Mouse (Mus musculus): ENCODE data around the gene Ckm. TPM values are rescaled to one million over a fixed set of nuclear protein-coding genes. Genes with fewer than 3 reads are reported as not detected.

Ckm gene
- total RNA-seq, 2 experiments from 2014 or later = 0.27 TPM; not detected in 1

DNA sequence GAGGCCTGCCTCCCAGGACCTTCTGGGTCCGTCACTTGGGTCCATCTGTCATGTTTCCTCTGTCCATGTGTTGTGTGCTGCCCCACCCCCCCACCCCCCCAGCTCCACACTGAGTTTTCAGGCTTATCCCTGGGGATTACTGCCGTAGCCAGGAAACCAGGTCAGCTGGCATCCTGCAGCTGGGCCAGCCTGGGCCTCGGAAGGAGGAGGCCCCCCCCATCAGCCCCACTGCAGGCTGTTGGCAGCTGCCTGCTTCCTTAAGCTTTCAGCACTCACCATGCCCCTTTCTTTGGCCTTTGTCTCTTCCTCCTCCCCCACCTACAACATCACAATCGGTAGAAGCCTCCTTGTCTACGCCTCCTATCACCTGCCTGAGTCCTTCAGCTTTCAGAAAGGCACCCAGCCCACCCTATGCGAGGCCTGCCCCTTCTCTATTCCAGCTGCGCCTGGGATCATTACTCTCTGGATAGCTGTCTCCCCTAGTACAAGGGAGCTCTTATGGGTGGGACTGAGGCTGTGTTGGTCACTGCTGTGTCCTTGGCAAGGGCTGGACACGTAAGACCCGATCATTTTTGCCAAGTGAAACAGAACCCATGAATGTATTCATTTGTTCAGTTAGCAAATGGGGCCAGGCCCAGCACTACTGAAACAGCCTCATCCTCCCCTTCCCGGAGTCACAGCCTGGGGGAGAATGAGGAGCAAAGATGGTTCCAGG, 15.7 kb upstream of the Ckm start:
- peak in 1 of 2 experiments; percentile 41 for DNase-seq

DNA sequence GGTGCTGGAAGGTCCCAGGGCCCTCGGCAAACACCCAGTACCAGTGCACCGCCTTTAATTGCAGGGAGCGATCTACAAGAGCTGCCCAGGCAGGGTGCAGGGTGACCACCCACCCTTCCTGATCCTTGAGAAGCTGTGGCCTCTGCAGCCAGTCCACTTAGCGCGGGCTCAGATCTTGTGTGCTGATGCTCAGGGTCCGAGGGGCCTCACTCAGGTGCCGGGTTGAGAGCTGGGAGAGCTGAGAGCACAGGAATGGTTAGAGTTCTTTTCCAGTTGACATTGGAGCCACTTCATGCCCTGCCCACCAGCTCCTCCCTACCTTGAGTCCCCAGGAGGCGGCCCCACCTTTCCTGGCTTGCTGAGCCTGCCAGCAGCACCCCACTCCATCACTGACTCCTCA, 10.1 kb upstream of the Ckm start:
- no peak for DNase-seq

DNA sequence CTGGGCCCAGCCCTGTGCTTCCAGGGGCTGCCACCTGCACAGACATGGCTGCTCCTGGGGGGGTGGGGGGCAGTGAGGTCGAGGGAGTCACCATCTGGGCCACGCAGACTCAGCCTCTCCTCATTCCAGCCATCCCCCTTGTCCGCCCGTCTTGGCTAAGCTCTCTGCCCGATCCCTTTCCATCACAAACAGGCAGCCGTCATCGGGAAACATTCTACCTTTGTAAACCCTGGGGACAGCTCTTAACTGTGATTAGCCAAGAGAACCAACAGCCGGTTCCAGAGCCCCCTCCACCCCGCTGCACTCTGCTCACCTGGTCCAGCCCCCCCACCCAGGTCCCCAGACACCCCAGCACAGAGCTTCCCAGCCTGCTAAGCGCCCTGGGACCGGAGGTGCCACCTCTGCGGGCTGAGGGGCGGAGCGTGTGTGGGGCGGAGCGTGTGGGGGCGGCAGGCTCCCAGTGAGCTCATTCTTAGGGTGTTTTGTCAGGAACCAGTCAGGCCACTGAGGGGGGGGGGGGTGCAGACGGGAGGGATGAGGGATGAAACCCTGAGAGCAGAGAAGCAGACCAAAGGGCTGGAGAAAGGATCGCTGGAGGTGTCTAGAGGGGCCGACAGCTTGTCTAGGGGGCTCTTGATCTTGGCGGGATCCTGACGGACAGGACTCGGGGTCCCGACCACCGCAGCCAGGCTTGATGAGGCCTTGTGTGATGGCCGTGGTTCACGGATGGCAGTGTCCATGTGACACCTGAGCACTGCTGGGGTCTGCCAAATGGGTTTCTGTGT, 4.9 kb upstream of the Ckm start:
- DNase-seq = no peak

DNA sequence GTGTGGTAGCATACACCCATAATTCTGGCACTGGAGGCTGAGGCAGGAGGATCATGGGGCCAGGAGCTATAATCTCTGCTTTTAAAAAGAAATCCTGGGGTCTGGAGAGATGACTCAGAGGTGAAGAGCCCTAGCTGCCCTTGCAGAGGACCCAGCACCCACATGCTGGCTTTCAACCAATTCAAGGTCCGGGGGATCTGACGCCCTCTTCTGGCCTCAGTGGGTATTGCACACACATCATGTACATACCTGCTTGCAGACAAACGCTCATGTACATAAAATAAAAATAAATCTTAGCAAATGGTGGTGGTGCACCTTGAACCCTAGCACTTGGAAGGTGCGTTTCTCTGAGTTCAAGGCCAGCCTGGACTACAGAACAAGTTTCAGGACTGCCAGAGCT, 3.6 kb upstream of the Ckm start:
- no peak for DNase-seq

DNA sequence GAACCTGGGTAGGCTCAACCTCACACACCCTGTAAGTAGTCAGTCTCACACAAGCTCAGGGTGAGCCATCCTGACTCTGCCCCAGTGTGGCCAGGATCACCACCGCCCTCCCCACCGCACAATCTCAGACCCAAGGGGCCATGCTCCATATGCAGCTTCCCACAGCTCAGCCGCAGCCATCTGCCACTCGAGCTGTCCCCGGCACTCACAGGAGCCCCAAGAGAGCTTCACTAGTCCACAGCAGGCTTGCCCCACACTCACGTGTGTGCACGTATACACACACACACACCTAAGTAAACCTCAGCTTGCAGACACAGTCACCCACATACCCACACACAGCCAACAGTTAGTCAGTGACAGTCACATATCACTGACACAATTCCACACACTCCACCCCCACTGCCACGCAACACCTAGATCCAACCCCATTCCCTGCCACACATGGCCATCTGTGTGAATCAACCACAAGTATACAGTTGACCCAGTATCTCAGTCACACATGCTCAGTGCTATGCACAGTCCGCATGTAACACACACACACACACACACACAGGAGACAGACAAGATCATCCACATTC, 2.0 kb upstream of the Ckm start:
- no peak for DNase-seq

DNA sequence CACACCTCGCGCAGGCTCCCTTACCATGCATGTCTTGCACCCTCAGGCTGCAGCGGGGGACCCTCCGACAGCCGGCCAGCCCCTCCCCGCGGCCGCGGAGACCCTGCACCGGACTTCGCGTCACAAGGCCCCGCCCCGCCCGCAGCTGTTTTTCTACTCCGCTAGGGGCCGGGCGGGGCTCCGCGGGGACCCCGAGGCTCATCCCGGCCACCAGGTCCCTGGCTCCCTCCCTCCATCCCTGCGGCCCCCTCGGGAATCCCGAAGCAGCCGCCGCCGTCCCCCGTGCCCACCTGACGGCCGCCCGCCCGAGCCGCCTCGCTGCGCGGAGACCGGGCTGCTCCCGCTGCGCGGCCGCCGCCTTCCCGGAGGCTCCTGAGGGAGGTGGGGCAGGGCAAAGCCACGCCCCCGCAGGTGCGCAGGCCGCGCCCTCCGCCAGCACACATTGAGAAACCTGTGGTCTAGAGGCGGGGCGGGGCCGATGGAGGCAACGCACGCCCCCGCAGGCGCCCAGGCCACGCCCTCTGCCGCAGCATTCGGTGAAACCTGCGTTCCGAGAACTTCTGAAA, 762 bp upstream of the Ckm start, which contains the start of gene Klc3:
Klc3 (minus strand) TSS at position 374 of the 566 bp plus-strand sequence.
- no peak for DNase-seq

DNA sequence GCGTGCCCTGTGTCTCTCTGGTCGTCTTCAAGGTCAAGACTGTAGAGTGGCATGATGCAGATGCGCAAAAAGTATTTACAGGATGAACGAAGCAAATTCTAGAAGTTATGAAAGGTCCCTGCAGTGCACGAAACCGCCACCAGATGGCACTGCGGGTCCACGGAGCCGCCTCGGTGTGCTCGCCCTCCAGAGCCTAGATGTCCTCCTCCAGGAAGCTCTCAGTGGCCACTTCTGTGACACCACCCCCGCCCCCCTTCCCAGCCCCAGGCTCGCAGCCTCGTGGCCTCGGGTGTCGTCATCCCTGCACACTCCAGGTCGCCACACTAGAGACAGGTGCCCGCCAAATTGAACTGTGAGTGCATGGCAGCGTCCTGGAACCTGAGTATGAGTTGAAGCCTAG, 841 bp downstream of the Ckm start:
- peak; percentile 74 to 80 for DNase-seq

DNA sequence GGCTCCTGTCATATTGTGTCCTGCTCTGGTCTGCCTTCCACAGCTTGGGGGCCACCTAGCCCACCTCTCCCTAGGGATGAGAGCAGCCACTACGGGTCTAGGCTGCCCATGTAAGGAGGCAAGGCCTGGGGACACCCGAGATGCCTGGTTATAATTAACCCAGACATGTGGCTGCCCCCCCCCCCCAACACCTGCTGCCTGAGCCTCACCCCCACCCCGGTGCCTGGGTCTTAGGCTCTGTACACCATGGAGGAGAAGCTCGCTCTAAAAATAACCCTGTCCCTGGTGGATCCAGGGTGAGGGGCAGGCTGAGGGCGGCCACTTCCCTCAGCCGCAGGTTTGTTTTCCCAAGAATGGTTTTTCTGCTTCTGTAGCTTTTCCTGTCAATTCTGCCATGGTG, 5.2 kb downstream of the Ckm start:
- DNase-seq = no peak

DNA sequence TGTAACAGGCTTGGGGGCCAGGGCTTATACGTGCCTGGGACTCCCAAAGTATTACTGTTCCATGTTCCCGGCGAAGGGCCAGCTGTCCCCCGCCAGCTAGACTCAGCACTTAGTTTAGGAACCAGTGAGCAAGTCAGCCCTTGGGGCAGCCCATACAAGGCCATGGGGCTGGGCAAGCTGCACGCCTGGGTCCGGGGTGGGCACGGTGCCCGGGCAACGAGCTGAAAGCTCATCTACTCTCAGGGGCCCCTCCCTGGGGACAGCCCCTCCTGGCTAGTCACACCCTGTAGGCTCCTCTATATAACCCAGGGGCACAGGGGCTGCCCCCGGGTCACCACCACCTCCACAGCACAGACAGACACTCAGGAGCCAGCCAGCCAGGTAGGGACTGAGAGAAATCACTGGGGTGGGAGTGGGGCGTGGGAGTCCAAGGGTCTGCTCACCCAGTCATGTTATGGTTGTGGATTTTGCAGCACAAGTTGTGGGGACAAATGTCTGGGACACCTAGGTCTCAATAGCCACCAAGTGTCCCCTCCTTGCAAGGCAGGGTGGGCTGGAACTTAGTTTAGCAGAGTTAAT, 6.3 kb downstream of the Ckm start:
- DNase-seq = no peak

DNA sequence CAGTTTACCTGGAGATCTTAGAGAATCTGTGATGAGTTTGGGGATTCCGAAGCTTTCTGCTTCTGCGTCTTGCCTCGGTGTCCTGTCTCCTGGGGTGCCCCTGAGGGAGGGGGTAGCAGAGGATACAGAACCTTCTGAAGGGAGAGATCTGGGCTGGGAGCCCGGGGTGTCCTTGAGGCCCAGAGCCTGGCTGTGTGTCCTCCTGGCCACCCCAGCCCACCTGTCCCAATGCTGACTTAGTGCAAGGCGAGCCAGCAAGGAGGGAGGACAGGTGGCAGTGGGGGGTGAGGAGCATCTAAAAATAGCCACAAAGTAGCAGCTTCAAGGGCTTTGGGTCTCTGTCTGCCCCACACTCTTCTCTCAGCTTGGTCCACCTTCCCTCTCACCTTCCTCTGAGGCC, 7.2 kb downstream of the Ckm start:
- DNase-seq = no peak

DNA sequence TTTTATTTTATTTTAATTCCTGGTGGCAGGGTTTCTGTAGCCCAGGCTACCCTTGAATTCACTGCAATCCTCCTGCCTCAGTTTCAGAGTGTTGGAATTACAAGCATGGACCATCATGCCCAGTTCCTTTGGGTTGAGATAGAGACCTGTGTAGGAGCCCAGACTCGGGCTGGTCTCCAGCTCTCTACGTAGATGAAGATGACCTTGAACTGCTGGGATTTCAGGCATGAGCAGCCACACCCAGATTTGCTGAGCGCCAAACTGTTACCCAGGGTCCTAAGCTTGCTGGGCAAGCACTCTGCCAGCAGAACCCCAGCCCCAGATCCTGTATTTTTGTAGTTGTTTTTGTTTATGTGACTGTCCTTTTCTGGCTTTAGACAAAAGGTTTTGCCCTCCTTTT, 8.9 kb downstream of the Ckm start:
- DNase-seq = no peak

DNA sequence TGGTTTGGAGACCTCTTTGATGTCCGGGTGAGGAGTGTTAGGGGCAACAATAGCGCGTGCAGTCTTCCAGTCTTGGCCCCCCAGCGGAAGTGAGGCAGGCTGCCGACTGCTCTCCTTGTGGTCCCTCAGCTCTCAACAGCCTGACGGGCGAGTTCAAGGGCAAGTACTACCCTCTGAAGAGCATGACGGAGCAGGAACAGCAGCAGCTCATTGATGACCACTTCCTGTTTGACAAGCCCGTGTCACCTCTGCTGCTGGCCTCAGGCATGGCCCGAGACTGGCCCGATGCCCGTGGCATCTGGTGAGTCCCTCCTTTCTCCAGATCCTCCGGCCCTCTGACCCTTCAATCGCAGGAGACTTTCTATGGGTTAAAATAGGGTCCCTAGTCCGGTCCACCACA, 12.0 kb downstream of the Ckm start:
- no peak for DNase-seq

DNA sequence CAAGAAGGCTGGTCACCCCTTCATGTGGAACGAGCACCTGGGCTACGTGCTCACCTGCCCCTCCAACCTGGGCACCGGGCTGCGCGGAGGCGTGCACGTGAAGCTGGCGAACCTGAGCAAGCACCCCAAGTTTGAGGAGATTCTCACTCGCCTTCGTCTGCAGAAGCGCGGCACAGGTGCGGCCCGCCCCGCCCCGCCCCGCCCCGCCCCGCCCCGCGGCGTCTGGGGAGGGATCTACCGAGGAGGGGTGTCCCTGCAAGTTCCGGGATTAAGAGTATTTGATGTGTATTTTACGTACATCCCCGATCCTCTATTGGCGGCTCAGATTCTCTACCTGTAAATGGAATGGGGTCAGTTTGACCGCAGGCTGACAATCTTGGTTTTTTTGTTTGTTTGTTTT, 15.5 kb downstream of the Ckm start:
- DNase-seq = no peak

DNA sequence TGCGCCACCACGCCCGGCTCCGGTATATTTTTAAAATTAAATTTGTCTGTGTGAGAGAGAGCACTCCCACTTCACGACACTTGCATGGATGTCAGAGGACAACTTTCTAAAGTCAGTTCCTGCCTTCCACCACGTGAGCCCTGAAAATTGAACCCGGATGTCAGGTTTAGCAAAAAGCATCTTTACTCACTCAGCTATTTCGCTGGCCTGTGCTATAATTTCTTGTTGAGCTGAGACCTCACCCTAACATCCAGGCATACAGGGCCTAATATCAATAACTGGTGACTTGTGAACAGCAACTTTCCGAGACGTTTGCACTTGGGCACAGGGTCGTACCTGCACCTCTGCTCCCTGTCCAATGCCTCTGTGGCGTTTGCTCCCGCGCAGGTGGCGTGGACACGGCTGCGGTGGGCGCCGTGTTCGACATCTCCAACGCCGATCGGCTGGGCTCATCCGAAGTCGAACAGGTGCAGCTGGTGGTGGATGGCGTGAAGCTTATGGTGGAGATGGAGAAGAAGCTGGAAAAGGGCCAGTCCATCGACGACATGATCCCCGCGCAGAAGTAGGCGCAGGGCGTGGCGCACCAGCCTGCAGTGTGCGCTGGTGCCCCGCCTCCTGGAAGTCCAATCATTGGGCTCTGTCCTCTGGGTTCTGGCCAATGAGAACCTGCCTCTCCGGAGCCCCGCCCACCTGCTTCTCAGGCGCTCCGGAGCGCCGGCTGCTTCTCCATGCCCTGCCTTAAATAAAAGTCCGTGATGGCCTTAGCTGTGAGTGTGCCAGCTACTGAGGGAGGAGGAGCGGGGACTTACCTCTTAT, 16.5 kb downstream of the Ckm start:
- DNase-seq = peak; percentile 76 to 84

DNA sequence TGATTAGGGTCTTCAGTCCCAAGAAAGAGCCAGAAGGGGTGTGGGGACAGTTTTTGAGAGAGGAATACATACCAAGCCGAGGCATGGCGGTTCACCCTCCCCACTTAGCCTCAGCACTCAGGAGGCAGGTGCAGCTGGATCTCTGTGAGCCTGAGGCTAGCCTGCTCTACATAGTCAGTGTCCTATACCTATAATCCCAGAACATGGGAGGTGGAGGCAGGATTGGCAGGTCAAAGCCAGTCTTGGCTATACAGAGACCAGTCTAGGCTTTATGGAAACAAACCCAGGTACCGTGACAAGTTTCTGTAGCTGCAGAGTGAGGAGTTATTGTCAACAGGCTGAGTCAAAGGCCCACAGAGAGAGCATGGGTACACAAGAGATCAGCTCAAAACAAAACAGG, 18.5 kb downstream of the Ckm start:
- no peak for DNase-seq

DNA sequence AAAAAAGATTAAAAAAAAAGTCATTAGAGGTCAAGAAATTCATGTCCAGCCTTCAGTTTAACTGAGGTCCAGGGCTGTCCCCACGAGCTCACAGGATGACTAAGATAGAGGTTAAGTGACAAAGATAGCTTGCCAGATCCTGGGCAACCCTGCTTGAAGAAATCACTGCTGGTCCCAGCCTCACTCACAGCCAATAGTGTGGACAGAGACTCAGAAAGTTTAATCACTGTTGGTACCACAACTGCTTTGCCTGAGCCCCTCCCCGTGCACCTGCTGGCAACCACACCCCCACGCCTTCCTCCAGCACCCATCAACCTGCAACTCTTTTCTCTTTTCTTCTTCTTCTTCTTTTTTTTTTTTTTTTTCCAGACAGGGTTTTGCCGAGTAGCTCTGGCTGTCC, 19.5 kb downstream of the Ckm start:
- no peak for DNase-seq

DNA sequence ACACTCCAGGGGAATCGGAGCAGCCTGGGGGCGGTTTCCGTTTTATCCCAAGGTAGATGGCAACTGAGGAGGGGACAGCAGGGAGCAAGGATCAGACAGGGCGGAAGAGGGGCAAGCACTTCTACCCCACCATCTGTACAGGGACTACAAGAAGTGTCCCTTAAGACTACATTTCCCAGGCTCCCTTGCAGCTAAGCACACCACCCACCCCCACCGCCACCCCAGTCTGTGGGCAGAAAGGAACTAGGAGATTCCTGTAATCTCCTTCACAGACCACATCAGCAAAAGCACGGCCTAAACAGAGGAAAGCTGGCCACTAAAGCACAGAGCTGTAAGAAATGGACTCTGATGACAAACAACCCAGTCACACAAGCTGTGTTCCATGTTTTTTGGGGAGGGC, 21.8 kb downstream of the Ckm start:
- DNase-seq = no peak

DNA sequence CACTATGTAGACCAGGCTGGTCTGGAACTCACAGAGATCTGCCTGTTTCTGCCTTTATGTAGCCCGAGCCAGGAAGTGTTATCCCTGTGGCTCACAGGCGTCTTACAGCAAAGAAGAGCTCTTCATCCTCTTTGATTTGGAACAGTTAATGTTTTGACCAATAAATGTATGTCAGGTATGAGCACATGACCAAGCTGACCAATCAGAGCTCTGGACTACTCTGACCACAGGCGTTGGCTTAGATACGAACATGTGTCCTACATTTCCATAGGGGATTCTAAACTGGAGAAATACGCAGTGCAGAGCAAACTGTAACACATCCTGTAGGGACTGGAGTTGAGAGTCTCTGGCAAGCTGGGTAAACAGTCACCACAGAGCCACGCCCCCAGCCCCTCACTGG, 22.3 kb downstream of the Ckm start:
- no peak for DNase-seq

DNA sequence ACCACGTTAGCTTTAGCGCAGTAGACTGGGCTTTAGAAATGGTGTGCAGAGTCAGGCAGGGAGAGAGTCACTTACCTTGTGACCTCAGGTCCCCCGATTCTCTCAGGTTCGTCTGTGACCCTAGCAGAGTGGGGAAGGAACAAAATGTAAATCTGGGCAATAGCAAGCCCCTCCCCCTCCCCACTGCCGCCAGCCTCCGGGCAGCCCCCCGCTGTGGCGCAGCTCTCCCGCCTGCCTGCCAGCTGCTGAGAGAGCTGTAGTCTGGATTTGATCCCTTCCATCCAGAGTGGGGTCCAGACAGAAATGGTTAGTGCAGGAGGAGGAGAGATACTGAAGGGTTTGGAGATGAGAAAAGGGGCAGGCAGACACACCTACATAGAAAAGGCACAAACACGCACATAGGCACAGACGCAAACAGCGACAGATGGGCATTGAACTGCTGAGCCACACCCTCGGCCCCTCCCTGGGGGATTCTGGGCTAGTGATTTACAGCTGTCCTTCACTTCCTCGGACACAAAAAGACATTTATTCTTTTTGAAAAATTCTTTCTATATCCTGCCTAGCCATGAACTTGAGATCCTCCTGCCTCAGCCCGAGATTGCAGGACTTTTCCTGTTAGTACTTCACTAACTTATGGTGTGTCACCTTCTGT, 23.5 kb downstream of the Ckm start:
- DNase-seq = no peak

DNA sequence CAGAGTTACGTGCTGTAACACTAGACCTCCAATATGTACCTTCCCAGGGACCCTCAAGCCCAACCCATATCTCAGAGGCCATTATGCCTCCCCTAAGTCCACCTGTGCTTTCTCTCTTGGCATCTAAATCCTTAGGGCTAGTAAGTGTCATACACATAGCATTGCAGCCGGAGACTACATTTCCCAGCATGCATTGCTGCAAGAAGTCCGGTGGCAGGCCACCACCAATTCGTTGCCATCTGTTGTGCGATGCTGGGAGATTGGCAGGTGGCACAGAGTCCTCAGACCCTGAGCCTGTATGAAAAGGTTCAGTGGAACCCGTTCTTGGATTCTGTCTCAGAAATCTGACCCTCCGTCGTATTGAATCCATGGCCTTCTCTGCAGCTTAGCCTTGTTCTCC, 25.1 kb downstream of the Ckm start:
- DNase-seq = no peak

DNA sequence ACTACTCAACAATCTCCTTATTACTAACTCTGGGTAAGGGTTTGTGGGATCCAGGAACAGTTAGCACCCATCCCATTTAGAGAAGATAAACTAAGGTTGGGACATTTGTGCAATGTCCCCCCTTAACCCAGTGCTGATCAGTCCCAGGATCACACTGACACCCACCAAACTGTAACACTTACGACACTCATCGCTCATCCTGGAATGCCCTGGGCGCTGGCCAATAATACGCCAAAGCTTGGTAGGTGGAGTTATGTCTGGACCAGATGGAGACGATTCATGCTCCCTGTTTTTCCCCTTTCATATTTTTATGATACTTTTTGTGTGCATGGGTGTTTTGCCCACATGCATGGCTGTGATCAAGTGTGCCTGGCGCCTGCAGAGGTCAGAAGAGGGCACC, 25.8 kb downstream of the Ckm start:
- peak in 1 of 2 experiments; percentile 29 for DNase-seq

DNA sequence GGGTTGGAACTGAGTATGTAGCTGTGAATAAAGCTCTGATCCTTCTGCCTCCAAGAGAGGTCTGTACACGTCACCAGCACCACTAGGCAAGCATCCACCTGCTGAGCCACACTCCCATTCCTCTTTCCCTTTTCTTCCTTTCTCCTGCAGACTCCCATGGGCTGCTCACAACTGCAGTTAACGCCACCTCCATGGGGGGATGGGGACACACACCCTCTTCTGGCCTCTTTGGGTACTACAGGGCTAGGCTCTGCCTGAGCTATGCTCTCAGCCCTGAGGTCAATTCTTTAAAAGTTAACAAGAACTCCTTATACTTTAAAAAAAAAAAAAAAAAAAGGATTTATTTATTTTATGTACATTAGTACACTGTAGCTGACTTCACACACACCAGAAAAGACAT, 27.9 kb downstream of the Ckm start:
- no peak for DNase-seq

Measured in layer of hippocampus, postnatal 36 days (tissue).